Mouse (Mus musculus) ES-E14 (cell line): ENCODE results near the gene Ceacam20.

ENCODE experiments used
- MAFK ChIP-seq: IDR thresholded peaks from 2 replicates; pipeline ENCODE4 v1.6.1; 2014; ENCODE audit warnings: mild to moderate bottlenecking, low read depth, low read length, inconsistent platforms; ENCODE audit not compliant: insufficient read depth
- ZNF384 ChIP-seq: IDR thresholded peaks from 2 replicates; pipeline ENCODE4 v1.6.1; 2012; ENCODE audit warnings: low read depth, low read length, inconsistent platforms

DNA sequence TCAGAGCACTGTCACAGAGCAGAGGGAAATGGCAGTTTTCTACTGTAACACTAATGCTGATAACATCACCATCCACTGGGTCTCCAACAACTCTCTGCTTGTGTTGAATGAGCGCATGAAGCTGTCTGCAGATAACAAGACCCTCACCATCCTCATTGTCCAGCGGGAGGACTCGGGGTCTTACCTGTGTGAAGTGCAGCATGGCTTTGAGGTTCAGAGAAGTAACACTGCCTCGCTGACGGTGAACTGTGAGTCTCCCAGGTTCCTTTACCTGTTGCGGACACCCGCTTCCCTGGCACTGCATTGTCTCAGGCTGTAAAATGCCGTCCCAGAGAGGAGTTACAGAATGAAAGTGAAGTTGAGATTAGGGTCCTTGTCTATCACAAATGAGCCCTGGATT, 5.0 kb downstream of the Ceacam20 start:
- TF ChIP-seq ZNF384 (no peak), MAFK (no peak)
